Mouse (Mus musculus): ENCODE results near the gene Gcm1.

GRCm38 (mm10) chr9:78027099-78027498 lies 24.6 kb upstream of the Gcm1 start:
- TF ChIP-seq CTCF (IDR thresholded peaks at IDR 0.05; ENCODE audit: low read depth) (no peak), EP300 (optimal IDR thresholded peaks at IDR 0.05) (no peak)

All from stomach, postnatal 0 days (tissue).